Mouse (Mus musculus): ENCODE data around the gene Zp1. TPM values are rescaled to one million over a fixed set of nuclear protein-coding genes. Genes with fewer than 3 reads are reported as not detected.

The Zp1 gene
- polyA plus RNA-seq, 1 experiment from 2014 or later = not detected

- Histone ChIP-seq H3K4me2 (peak overlapping the region; percentile 79), H3K27me3 (ENCODE audit: insufficient read depth, low read length) (no peaks in the 10 kb centered on the region; the same call in 1 of the 2 replicates), H3K36me3 (ENCODE audit: insufficient read depth) (peaks cover 10% of the 10 kb centered on the region), H3K9me3 (ENCODE audit: low read depth, low read length) (no peaks in the 10 kb centered on the region), H3K9ac (peak overlapping the region; percentile 53), H3K27ac (ENCODE audit: low read depth) (peak overlapping the region; percentile 70), H3K4me3 (ENCODE audit: low read depth, low read length) (peak overlapping the region; percentile 60), H3K4me1 (ENCODE audit: insufficient read depth) (peaks cover 10% of the 10 kb centered on the region)
- ATAC-seq (ENCODE audit: insufficient read depth) (peak; percentile 2; the same call in 1 of the 2 replicates), DNase-seq (no peak)
- TF ChIP-seq CTCF (IDR thresholded peaks at IDR 0.05; ENCODE audit: low read depth) = no peak
- 29% methylated on average over 9 of the region's 9 CpGs for WGBS
These were observed 29.1 kb upstream of the Zp1 start for GRCm38 (mm10) chr19:10949558-10949957.

- peaks cover 10% of the 10 kb centered on the region for H3K4me1 ChIP-seq (ENCODE audit: insufficient read depth)
- 0% methylated on average over 30 of the region's 30 CpGs for WGBS
- ATAC-seq (ENCODE audit: insufficient read depth) = peak; percentile 96
These were observed 28.7 kb upstream of the Zp1 start, which contains the start of gene Ccdc86 for GRCm38 (mm10) chr19:10949112-10949511. Ccdc86 (minus strand) TSS chr19:10949266.

DNA sequence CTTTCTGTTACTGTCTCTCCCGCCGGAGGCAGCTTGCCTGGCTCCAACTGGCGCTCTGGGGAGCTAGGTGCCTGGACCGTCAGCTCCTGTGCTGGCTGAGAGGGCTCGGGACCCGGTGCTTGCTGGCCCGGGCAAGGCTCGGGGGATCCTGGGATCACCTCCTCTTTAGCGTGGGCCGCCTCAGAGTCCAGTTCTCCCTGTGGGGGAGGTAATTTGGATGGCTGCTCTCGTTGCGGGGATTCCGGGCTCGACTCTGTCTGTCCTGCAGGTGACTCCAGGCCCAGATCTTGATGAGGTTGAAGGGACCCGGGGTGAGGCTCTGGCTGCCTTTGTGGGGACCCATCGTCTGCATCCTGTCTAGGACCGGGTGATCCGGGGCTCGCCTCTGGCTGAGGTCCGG, 28.0 kb upstream of the Zp1 start:
- peaks cover 22% of the 10 kb centered on the region for H3K36me3 ChIP-seq (ENCODE audit: insufficient read depth)
- WGBS = under 1% methylated on average over 20 of the region's 20 CpGs
- peak overlapping the region; percentile 81 for H3K9ac ChIP-seq
- H3K4me1 ChIP-seq (ENCODE audit: insufficient read depth) = peaks cover 10% of the 10 kb centered on the region
- H3K27me3 ChIP-seq (ENCODE audit: insufficient read depth, low read length) = no peaks in the 10 kb centered on the region; the same call in 1 of the 2 replicates
- 0 out of 2 replicates have a peak, but pooled peaks have one; percentile 0 for ATAC-seq (ENCODE audit: insufficient read depth)
- no peak overlapping the region for H3K27ac ChIP-seq (ENCODE audit: low read depth)
- H3K4me2 ChIP-seq = peak overlapping the region; percentile 79
- no peak for TF ChIP-seq CTCF (IDR thresholded peaks at IDR 0.05; ENCODE audit: low read depth)
- DNase-seq = no peak
- peak overlapping the region; percentile 60 for H3K4me3 ChIP-seq (ENCODE audit: low read depth, low read length)
- no peaks in the 10 kb centered on the region for H3K9me3 ChIP-seq (ENCODE audit: low read depth, low read length)

More at GRCm38 (mm10) chr19:10949112-10949511, 28.7 kb upstream of the Zp1 start, which contains the start of gene Ccdc86:
- Histone ChIP-seq H3K36me3 (ENCODE audit: insufficient read depth) (peaks cover 15% of the 10 kb centered on the region), H3K4me3 (ENCODE audit: low read depth, low read length) (peak within 1 kb of the TSS; percentile 60), H3K27ac (ENCODE audit: low read depth) (peak within 1 kb of the TSS; percentile 70), H3K9me3 (ENCODE audit: low read depth, low read length) (no peaks in the 10 kb centered on the region), H3K4me2 (peak within 1 kb of the TSS; percentile 79), H3K27me3 (ENCODE audit: insufficient read depth, low read length) (no peaks in the 10 kb centered on the region; the same call in 1 of the 2 replicates), H3K9ac (peak within 1 kb of the TSS; percentile 81)
- no peak for TF ChIP-seq CTCF (IDR thresholded peaks at IDR 0.05; ENCODE audit: low read depth)
- DNase-seq = peak; percentile 100

- WGBS = 81% methylated on average over 5 of the region's 5 CpGs
- H3K36me3 ChIP-seq (ENCODE audit: insufficient read depth) = peaks cover 34% of the 10 kb centered on the region
- no peaks in the 10 kb centered on the region for H3K9me3 ChIP-seq (ENCODE audit: low read depth, low read length)
- H3K4me2 ChIP-seq = peak overlapping the region; percentile 79
- H3K4me3 ChIP-seq (ENCODE audit: low read depth, low read length) = peak overlapping the region; percentile 60
- ATAC-seq (ENCODE audit: insufficient read depth) (no peak), DNase-seq (no peak)
- H3K27me3 ChIP-seq (ENCODE audit: insufficient read depth, low read length) = no peaks in the 10 kb centered on the region
- H3K27ac ChIP-seq (ENCODE audit: low read depth) = no peak overlapping the region
- no peak for TF ChIP-seq CTCF (IDR thresholded peaks at IDR 0.05; ENCODE audit: low read depth)
- peak overlapping the region; percentile 81 for H3K9ac ChIP-seq
- H3K4me1 ChIP-seq (ENCODE audit: insufficient read depth) = peaks cover 10% of the 10 kb centered on the region
These were observed 26.8 kb upstream of the Zp1 start for GRCm38 (mm10) chr19:10947219-10947618.

DNA sequence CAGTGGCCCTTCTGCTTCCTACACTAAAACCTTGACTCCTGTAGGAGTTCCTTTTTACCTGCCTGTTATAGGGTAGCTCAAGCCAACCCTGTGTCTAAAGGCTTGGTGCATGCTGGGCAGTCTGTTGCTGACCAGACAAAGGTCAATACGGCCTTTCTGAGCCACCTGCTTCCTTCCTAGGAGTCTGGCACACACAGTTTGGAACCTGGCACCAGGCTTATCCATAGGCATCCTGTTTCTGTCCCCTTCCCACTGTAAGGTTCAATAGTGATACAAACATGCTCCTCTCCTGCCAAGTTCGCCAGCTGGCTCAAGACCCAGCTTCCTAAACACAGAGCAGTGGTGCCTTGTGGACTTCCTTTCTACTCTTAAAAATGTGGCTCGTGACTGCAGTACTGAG, 26.1 kb upstream of the Zp1 start:
- Histone ChIP-seq H3K4me1 (ENCODE audit: insufficient read depth) (peaks cover 6% of the 10 kb centered on the region), H3K9me3 (ENCODE audit: low read depth, low read length) (no peaks in the 10 kb centered on the region), H3K27me3 (ENCODE audit: insufficient read depth, low read length) (no peaks in the 10 kb centered on the region), H3K4me3 (ENCODE audit: low read depth, low read length) (no peak overlapping the region; the same call in 1 of the 2 replicates), H3K9ac (no peak overlapping the region), H3K36me3 (ENCODE audit: insufficient read depth) (peaks cover 41% of the 10 kb centered on the region), H3K27ac (ENCODE audit: low read depth) (no peak overlapping the region), H3K4me2 (peak overlapping the region; percentile 79)
- TF ChIP-seq CTCF (IDR thresholded peaks at IDR 0.05; ENCODE audit: low read depth) = no peak
- WGBS = 85% methylated on average over 3 of the region's 3 CpGs
- no peak for ATAC-seq (ENCODE audit: insufficient read depth)
- DNase-seq = no peak

GRCm38 (mm10) chr19:10943955-10944354, 23.5 kb upstream of the Zp1 start:
- no peaks in the 10 kb centered on the region for H3K27me3 ChIP-seq (ENCODE audit: insufficient read depth, low read length)
- peaks cover 16% of the 10 kb centered on the region for H3K4me1 ChIP-seq (ENCODE audit: insufficient read depth)
- H3K4me3 ChIP-seq (ENCODE audit: low read depth, low read length) = no peak overlapping the region
- no peak for TF ChIP-seq CTCF (IDR thresholded peaks at IDR 0.05; ENCODE audit: low read depth)
- no peak overlapping the region for H3K27ac ChIP-seq (ENCODE audit: low read depth)
- no peaks in the 10 kb centered on the region for H3K9me3 ChIP-seq (ENCODE audit: low read depth, low read length)
- no peak overlapping the region for H3K9ac ChIP-seq
- ATAC-seq (ENCODE audit: insufficient read depth) (no peak), DNase-seq (no peak)
- 83% methylated on average over 3 of the region's 3 CpGs for WGBS
- H3K4me2 ChIP-seq = no peak overlapping the region
- H3K36me3 ChIP-seq (ENCODE audit: insufficient read depth) = peaks cover 41% of the 10 kb centered on the region

- Histone ChIP-seq H3K27me3 (ENCODE audit: insufficient read depth, low read length) (no peaks in the 10 kb centered on the region), H3K4me3 (ENCODE audit: low read depth, low read length) (peak overlapping the region; percentile 37), H3K9ac (peak overlapping the region; percentile 56), H3K27ac (ENCODE audit: low read depth) (no peak overlapping the region), H3K4me2 (peak overlapping the region; percentile 88), H3K9me3 (ENCODE audit: low read depth, low read length) (no peaks in the 10 kb centered on the region), H3K36me3 (ENCODE audit: insufficient read depth) (peaks cover 40% of the 10 kb centered on the region), H3K4me1 (ENCODE audit: insufficient read depth) (peaks cover 10% of the 10 kb centered on the region)
- no peak for TF ChIP-seq CTCF (IDR thresholded peaks at IDR 0.05; ENCODE audit: low read depth)
- WGBS = 4% methylated on average over 40 of the region's 40 CpGs
- peak; percentile 77 for ATAC-seq (ENCODE audit: insufficient read depth)
- DNase-seq = peak; percentile 56
These were observed 20.5 kb upstream of the Zp1 start for GRCm38 (mm10) chr19:10940801-10941457.

All from lung, embryonic 14.5 days (tissue).